Mouse (Mus musculus) CH12.LX (cell line): ENCODE data around the gene Tspan17.
A peak's percentile ranks its signal among the peaks of the same experiment; 100 is the strongest.

Experiments
- CHD1 ChIP-seq: IDR thresholded peaks from 2 replicates; pipeline ENCODE4 v1.6.1; 2012; ENCODE audit warnings: low read depth, low read length, improper control_type of control experiment, inconsistent platforms
- CHD2 ChIP-seq: IDR thresholded peaks from 2 replicates; pipeline ENCODE4 v1.6.1; 2011; ENCODE audit warnings: low read length, improper control_type of control experiment
- CTCF ChIP-seq, 2 experiments: IDR thresholded peaks in 1 of 2; conservative IDR thresholded peaks in 1 of 2; 2 replicates each; pipeline ENCODE4 v1.5.1; 2011 to 2012; ENCODE audit warnings: low read depth in 2 of 2, low read length in 2 of 2, improper control_type of control experiment in 1 of 2, inconsistent platforms in 1 of 2, mild to moderate bottlenecking in 1 of 2, moderate library complexity in 1 of 2
- ELF1 ChIP-seq: IDR thresholded peaks from 2 replicates; pipeline ENCODE4 v1.6.1; 2014; ENCODE audit warnings: low read depth, mild to moderate bottlenecking, inconsistent platforms, low read length, improper control_type of control experiment
- JUN ChIP-seq: IDR thresholded peaks from 2 replicates; pipeline ENCODE4 v1.6.1; 2011; ENCODE audit warnings: low read depth, mild to moderate bottlenecking, low read length, improper control_type of control experiment, moderate library complexity; ENCODE audit not compliant: insufficient read depth
- MAFK ChIP-seq: IDR thresholded peaks from 2 replicates; pipeline ENCODE4 v1.6.1; 2011; ENCODE audit warnings: low read length, improper control_type of control experiment; ENCODE audit not compliant: insufficient replicate concordance
- MAX ChIP-seq: IDR thresholded peaks from 2 replicates; pipeline ENCODE4 v1.6.1; 2011; ENCODE audit warnings: low read length, improper control_type of control experiment
- MAZ ChIP-seq: IDR thresholded peaks from 2 replicates; pipeline ENCODE4 v1.6.1; 2012; ENCODE audit warnings: low read depth, mild to moderate bottlenecking, inconsistent platforms, low read length, improper control_type of control experiment, moderate library complexity
- MEF2A ChIP-seq: IDR thresholded peaks from 2 replicates; pipeline ENCODE4 v1.6.1; 2014; ENCODE audit warnings: low read depth, mild to moderate bottlenecking, inconsistent platforms, low read length, improper control_type of control experiment, borderline replicate concordance
- MYC ChIP-seq: IDR thresholded peaks from 2 replicates; pipeline ENCODE4 v1.6.1; 2011; ENCODE audit warnings: low read depth, mild to moderate bottlenecking, improper control_type of control experiment, low read length
- NRF1 ChIP-seq: IDR thresholded peaks from 2 replicates; pipeline ENCODE4 v1.6.1; 2014; ENCODE audit warnings: low read depth, mild to moderate bottlenecking, inconsistent platforms, low read length, improper control_type of control experiment, moderate library complexity
- POLR2A ChIP-seq: IDR thresholded peaks from 2 replicates; pipeline ENCODE4 v1.6.1; 2011; ENCODE audit warnings: low read depth, mild to moderate bottlenecking, improper control_type of control experiment, low read length
- RAD21 ChIP-seq: IDR thresholded peaks from 2 replicates; pipeline ENCODE4 v1.6.1; 2011; ENCODE audit warnings: low read depth, mild to moderate bottlenecking, low read length, improper control_type of control experiment, moderate library complexity
- ZC3H11A ChIP-seq: IDR thresholded peaks from 2 replicates; pipeline ENCODE4 v1.6.1; 2012; ENCODE audit warnings: low read depth, mild to moderate bottlenecking, inconsistent platforms, low read length, improper control_type of control experiment

- TF ChIP-seq MYC, result no peak
- TF ChIP-seq CHD2, result no peak
- TF ChIP-seq MAZ, result no peak
- TF ChIP-seq MAX, result no peak
- TF ChIP-seq POLR2A, result no peak
- no peak for TF ChIP-seq ELF1
- no peak for TF ChIP-seq MAFK
- peak in 1 of 2 experiments; percentile 33; a peak in 3 of 4 replicates for TF ChIP-seq CTCF (conservative IDR thresholded peaks at IDR 0.05 in 1 of 2, IDR thresholded peaks at IDR 0.05 in 1 of 2; ENCODE audit: low read depth in 2 of 2, low read length in 2 of 2)
- TF ChIP-seq NRF1, result no peak
- TF ChIP-seq JUN, result no peak
- TF ChIP-seq ZC3H11A, result no peak
- TF ChIP-seq RAD21, result no peak
- no peak for TF ChIP-seq CHD1
- no peak for TF ChIP-seq MEF2A
Observed at GRCm38 (mm10) chr13:54792259-54793230, 3.4 kb downstream of the Tspan17 start.
